In genomic region chr14:101460768-101461167, GRCm38 (mm10) we compare ENCODE assay signal across 9 mouse cellular contexts.
A peak's percentile ranks its signal among the peaks of the same experiment; 100 is the strongest.
DNase-seq lines count a peak whose midpoint lies in the region; ATAC-seq and TF ChIP-seq lines count a peak whose summit lies in the region.
"Had no signal": no experiment of that assay in that cellular context is flagged by ENCODE, and none has a peak within 500 bp of the region (broad histone marks: within the 10 kb centered on the region; RNA-seq: fewer than 3 reads in every experiment).

No protein-coding gene starts in this region.

- peaks cover 2% of the 10 kb centered on the region; the same call in 1 of the 2 replicates for H3K4me1 ChIP-seq in heart, embryonic 10.5 days
- H3K4me1 ChIP-seq in lung, postnatal 0 days (ENCODE audit: insufficient read depth, low read depth, low read length) = no peaks in the 10 kb centered on the region

- no peak overlapping the region for H3K4me3 ChIP-seq in heart, embryonic 10.5 days
- H3K4me3 ChIP-seq in lung, postnatal 0 days (ENCODE audit: low read depth, low read length) = no peak overlapping the region
- H3K4me3 ChIP-seq: limb, embryonic 13.5 days had no signal

- peak; percentile 72 for TF ChIP-seq CTCF in lung, postnatal 0 days (IDR thresholded peaks at IDR 0.05)

- H3K9ac ChIP-seq in lung, postnatal 0 days (replicated peaks; ENCODE audit: low read depth) = no peak overlapping the region
- H3K9ac ChIP-seq: limb, embryonic 13.5 days had no signal

- DNase-seq in heart, adult 11 months = peak; percentile 88
- no peak for DNase-seq in heart, embryonic 10.5 days (ENCODE audit: low spot score)
- DNase-seq in ZHBTc4 (ENCODE audit: low read depth, low spot score) = peak; percentile 78
- DNase-seq in gonadal fat pad, adult 2 months (ENCODE audit: low read depth) = peak; percentile 20
- peak; percentile 70 to 82 for DNase-seq in kidney, postnatal 36 days
- DNase-seq in lung, postnatal 0 days (ENCODE audit: low spot score) = peak; percentile 77
- peak; percentile 42 for DNase-seq in right cerebral cortex, postnatal 4 days

- no peaks in the 10 kb centered on the region for H3K27me3 ChIP-seq in heart, embryonic 10.5 days (ENCODE audit: insufficient read depth, poor library complexity, severe bottlenecking)
- H3K27me3 ChIP-seq in lung, postnatal 0 days (replicated peaks; ENCODE audit: insufficient read depth, low read length) = no peaks in the 10 kb centered on the region
- H3K27me3 ChIP-seq: limb, embryonic 13.5 days had no signal

- no peaks in the 10 kb centered on the region for H3K9me3 ChIP-seq in heart, embryonic 10.5 days
- H3K9me3 ChIP-seq in lung, postnatal 0 days (ENCODE audit: low read length) = no peaks in the 10 kb centered on the region
- H3K9me3 ChIP-seq: limb, embryonic 13.5 days had no signal

- no peak overlapping the region for H3K27ac ChIP-seq in heart, embryonic 10.5 days
- H3K27ac ChIP-seq in lung, postnatal 0 days (ENCODE audit: low read length) = no peak overlapping the region
- H3K27ac ChIP-seq: limb, embryonic 13.5 days had no signal

- H3K4me2 ChIP-seq in lung, postnatal 0 days (replicated peaks; ENCODE audit: low read depth, low read length) = no peak overlapping the region
- H3K4me2 ChIP-seq: limb, embryonic 13.5 days had no signal

- TF ChIP-seq EP300 in lung, postnatal 0 days (IDR thresholded peaks at IDR 0.05) = no peak

- 30% methylated on average over 6 of the region's 6 CpGs for WGBS in heart, embryonic 10.5 days
- WGBS in lung, postnatal 0 days = 21% methylated on average over 6 of the region's 6 CpGs

- peaks cover 9% of the 10 kb centered on the region; the same call in 1 of the 2 replicates for H3K36me3 ChIP-seq in heart, embryonic 10.5 days
- no peaks in the 10 kb centered on the region for H3K36me3 ChIP-seq in lung, postnatal 0 days (ENCODE audit: insufficient read depth, low read length)
- H3K36me3 ChIP-seq: limb, embryonic 13.5 days had no signal

- ATAC-seq in common myeloid progenitor, adult 5-6 weeks (replicated peaks; ENCODE audit: low read depth, poor library complexity, severe bottlenecking) = peak; percentile 87
- ATAC-seq in lung, postnatal 0 days = peak; percentile 61
